Mouse (Mus musculus) frontal cortex, adult (tissue): ENCODE measurements around the gene Cpeb2.

Source experiments
- ATAC-seq: cut with Nextera tagmentation; 2 replicates; pipeline ENCODE4 v1.9.2; 2017; ENCODE audit warnings: mild to moderate bottlenecking, moderate library complexity, mixed read lengths; ENCODE audit not compliant: low TSS enrichment

Gene Cpeb2

DNA sequence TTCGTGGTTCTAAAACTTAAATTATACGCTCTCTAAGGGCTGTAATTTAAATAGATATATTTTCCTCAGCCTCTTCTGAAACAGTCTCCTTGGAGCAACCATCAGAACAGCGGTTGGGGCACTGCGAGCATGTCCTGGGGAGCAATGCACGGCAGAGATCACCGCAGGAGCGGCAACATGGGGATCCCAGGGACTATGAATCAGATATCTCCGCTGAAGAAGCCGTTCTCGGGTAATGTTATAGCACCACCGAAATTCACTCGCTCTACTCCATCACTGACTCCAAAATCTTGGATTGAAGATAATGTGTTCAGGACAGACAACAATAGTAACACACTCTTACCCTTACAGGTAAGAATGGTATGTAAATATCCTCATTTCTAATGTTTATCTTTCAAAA is 4.3 kb downstream of the Cpeb2 start:
- ATAC-seq, result no peak

- ATAC-seq, result no peak
These were observed 6.3 kb downstream of the Cpeb2 start for GRCm38 (mm10) chr5:43239141-43239835.

DNA sequence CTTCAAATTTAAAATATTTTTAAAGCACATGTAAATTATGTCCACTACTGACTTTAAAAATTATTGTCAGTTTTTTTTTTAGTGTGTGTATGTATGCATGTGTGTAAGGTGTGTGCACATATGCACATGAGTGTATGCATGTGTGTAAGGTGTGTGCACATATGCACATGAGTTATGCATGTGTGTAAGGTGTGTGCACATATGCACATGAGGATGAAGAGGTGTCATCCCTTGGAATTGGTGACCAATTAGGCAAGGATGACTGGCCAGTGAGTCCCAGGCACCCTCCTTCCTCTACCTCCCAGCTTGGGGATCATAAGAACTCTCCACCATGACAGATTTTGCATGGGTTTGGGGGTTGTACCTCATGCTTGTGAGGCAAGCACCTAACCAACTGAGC is 7.8 kb downstream of the Cpeb2 start:
- no peak for ATAC-seq

DNA sequence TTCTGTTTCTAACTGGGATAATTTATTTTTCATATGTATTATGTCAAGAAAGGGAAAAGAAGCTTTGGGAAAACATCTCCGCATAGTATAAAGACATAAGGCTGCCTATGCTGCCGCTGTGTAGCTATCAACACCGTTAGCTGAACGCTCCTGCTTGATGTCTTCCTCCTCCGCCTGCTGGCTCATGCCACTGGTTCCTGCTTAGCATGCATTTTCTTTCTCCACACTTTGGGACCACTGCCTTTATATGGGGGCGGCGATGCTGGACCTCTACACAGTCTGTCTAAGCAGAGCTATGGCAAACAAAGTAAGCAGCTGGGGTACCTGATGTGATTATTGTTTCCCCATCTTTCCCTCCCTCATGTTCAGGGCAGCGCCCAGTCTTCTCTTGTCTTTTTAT is 13.3 kb downstream of the Cpeb2 start:
- ATAC-seq, result peak; percentile 72

DNA sequence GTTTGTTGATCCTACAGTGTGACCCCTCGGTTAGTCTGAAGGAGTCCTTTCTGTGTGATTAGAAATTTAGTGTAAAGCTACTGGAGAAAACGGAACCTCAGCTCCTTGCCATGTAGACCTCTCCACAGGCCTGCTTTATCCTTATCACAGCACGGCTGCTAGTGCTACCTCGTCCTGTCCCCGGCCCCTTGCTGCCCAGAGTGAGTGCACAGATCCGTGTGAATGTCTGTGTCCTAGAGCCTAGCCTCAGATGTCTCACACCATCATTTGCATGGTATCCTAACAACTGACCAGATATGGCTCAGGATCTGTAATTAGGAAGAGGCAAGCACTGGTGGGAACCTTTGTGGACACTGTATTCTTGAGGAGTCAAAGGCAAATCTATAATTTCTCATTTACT is 14.0 kb downstream of the Cpeb2 start:
- no peak for ATAC-seq

DNA sequence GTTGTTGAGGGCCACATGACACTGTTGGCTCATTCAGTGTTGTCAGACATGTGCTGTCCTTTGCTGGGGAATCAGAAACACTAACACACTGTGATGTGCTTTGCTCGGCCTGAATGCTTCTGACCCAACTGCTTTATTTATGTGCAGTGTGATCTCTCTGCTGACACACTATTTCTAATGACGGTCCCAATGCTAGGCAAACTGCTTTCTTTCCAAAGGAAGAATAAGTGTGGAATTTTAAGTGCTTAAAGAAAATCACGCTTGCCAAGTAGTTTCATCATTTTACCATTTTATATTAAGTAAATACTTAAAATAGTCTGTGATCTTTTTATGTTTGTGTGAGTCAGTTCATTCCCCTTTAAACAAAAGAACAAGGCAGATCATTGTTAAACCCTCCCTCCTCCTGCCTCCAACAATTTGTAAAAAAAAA is 15.0 kb downstream of the Cpeb2 start:
- ATAC-seq, result peak; percentile 53

DNA sequence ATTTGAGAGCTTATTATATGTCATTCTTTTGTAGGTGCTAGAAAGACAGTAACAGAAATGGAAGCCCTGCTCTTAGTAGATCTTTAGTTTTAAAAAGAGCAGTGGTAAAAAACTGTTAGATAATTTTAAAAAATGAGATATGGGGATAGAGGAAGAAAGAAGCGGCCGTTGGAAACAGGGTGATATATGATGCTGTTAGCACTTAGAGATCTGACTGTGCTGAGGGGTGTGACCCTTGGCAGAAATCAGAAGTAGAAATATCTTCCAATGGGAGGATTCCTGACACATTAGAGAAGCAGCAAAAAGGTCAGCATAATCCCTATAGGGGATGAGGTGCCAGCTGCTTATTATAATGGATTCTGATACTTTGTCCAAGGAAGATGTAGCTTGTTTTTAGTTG is 24.5 kb downstream of the Cpeb2 start:
- no peak for ATAC-seq

- no peak for ATAC-seq
These were observed 25.6 kb downstream of the Cpeb2 start for GRCm38 (mm10) chr5:43258472-43259142.

GRCm38 (mm10) chr5:43261814-43262213 is 28.8 kb downstream of the Cpeb2 start:
- peak; percentile 24; the same call in 1 of the 2 replicates for ATAC-seq

- no peak for ATAC-seq
These were observed 31.0 kb downstream of the Cpeb2 start for GRCm38 (mm10) chr5:43263951-43264350.

GRCm38 (mm10) chr5:43264696-43265095 is 31.7 kb downstream of the Cpeb2 start:
- no peak for ATAC-seq

DNA sequence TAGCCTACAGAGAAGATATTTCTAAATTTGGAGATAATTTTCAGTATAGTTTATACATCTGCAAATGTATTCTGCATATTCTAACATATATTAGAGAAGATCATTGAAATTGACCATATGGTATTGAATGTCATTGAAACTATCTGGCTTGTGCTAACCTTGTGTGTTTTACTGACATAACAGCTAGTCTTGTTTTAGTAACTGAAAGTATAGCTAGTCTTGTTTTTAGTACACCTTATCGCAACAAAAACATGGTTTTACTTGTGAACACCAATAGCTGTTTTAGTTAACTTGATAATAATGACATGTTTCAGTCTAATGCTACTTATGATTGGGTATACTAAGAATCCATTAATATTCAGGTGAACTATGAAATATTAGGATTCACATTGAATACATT is 45.0 kb downstream of the Cpeb2 start:
- no peak for ATAC-seq

DNA sequence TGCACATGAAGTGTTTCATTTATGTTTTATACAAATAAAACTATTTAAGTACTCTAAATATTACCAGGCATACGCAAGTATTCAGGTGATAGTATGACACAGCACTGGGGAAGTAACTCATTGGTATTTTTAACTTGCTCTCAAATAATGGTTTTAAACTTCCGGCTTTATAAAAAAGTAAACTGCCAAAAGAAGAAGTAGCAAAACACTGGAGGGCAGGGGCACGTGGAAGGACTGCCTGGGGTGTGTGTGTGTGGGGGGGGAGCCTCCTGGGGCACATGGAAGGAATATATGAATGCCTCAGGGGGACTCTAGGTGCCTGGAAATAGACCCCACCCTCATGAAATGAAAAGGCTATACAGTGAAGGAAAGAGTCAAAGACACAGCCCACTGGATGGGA is 46.8 kb downstream of the Cpeb2 start:
- no peak for ATAC-seq

- ATAC-seq, result peak; percentile 78
These were observed 52.8 kb downstream of the Cpeb2 start for GRCm38 (mm10) chr5:43285756-43286155.

GRCm38 (mm10) chr5:43289752-43290446 is 56.9 kb downstream of the Cpeb2 start:
- ATAC-seq, result no peak

DNA sequence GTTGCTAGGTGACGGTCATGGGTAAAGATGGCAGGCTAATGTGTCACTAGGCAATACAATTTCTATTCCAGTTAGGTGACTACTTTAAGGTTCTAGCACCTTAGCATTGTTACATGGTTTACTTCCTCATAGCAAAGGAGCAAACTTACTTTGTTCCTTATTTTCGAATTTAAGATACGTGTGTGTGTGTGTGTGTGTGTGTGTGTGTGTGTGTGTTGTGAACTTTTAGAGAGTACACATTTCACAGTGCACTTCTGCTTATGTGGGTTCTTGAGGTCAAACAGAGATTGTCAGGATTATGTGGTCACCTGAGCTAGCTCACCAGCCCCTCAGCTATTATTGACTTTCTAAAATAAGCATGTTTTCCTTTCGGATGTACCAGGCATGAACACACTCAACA is 60.2 kb downstream of the Cpeb2 start:
- ATAC-seq, result no peak

DNA sequence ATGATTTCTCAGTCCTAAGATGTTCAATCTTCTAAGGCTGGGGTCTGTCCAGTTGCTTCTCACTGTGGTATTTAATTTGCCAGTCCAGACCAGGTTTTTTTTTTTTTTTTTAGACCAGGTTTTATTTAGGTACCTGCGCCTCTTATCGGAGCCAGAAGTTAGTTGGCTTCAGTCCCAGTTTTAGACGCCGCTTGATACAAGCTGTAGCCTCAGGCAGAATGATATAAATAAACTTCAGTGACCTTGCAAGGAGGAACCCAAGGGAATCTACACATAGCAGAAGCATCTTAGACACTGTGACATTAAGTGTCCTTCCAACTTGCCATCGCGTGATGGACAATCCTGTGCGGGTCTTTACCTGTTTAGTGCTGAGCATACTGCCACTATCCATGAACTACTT is 64.5 kb downstream of the Cpeb2 start:
- no peak for ATAC-seq

DNA sequence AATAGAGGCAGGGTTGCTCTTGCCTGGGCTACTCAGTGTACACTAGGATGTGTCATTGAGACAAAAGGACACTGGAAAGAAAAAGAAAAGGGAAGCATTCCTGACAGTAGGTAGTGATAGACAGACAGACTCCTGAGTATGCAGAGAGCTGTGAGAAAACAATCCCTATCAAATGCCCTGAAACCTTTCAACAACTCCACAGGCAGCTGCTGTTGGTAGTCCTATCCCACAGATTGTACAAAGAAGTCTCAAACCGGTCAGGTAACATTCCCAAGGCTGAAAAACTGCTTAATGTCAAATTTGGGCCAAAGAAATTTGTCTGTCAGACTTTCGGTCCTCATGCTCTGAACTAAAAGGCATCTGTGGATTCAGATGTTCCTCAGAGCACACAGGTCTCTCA is 66.0 kb downstream of the Cpeb2 start:
- no peak for ATAC-seq

- ATAC-seq, result no peak
These were observed 67.1 kb downstream of the Cpeb2 start for GRCm38 (mm10) chr5:43300076-43300475.

DNA sequence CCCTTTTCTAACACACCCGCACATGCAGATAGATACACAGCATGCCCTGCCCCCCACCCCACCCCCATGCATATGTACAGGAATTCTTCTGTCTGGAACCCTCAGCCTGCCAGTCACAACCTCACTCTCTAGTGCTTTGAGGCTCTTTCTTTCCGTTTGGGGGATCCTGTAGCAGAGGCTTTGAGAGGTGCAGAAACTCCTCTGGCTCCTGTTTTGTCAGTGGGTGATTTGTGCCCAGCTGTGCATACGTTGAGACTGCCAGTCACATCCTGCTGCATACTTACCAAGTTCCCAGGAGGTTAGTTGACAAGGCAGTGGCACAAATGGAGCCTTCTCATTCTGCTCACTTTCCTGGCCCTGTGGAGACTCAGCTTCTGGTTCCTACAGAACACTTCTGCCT is 68.0 kb downstream of the Cpeb2 start:
- ATAC-seq, result no peak

GRCm38 (mm10) chr5:43303504-43303903 is 70.5 kb downstream of the Cpeb2 start:
- no peak for ATAC-seq

DNA sequence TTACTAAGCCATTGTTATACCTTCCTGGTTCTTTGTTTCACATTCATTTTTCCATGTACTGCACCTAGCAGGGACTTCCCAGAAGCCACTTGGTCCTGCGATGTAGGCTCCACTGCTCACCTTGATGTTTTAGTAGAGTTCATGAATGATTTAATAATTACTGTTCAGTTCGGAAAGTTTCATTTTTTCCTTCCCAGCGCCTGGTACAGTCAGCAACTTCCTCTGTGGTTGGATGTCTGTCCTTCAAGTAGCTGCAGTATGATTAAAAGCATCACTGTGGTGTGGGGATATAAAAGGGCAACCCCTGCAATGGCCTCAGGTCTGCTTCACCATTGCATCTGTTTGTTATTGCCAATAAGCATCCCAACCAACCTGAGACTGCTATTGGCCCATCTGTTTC is 72.5 kb downstream of the Cpeb2 start:
- ATAC-seq, result no peak

GRCm38 (mm10) chr5:43309961-43310360 is 77.0 kb downstream of the Cpeb2 start:
- no peak for ATAC-seq
